In the genomic region with DNA sequence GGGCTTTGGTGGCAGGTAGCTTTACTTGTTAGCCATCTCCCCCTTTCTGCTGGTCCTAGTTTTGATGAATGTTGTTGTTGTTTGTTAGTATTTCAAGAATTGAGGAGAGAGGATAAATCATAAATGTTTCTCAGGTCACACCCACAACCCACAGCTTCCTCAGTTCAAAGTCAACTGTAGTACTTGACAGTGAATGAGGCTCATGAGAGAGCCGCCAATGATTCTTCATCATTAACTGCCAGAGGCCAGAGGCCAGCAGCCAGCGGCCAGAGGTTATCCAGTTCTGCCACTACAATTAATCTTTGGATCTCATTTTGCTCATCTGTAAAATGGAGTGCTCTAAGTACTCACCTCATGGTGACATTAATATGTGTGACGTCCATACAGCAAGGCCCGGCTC, we compare ENCODE assay signal across 23 mouse cellular contexts. TPM values are rescaled to one million over a fixed set of nuclear protein-coding genes. Genes with fewer than 3 reads are reported as not detected.
DNase-seq lines count a peak whose midpoint lies in the region; ATAC-seq and TF ChIP-seq lines count a peak whose summit lies in the region.
"Had no signal": no experiment of that assay in that cellular context is flagged by ENCODE, and none has a peak within 500 bp of the region (broad histone marks: within the 10 kb centered on the region; RNA-seq: fewer than 3 reads in every experiment).

No protein-coding gene starts in this region.

- peak; percentile 24 for DNase-seq in kidney, postnatal 10 days
- no peak for DNase-seq in kidney, adult 11 months
- no peak for DNase-seq in lung, postnatal 0 days (ENCODE audit: low spot score)
- peak; percentile 26 for DNase-seq in induced T-regulatory cell, adult 2 months (ENCODE audit: low read depth)
- DNase-seq in stomach, postnatal 0 days (ENCODE audit: low spot score): peak; percentile 7
- no peak for DNase-seq in left cerebral cortex, adult 9 months (ENCODE audit: low spot score in 2 of 2)
- DNase-seq: adrenal gland, postnatal 14 days; B cell, adult 2 months; cerebellum, adult 2 months; gastrocnemius, postnatal 10 days; layer of hippocampus, postnatal 36 days; lung, postnatal 14 days; midbrain, embryonic 14.5 days; retina, postnatal 1 day; right cerebral cortex, postnatal 25 days; thymus, adult 18-20 months had no signal

- peak overlapping the region; percentile 32; the same call in 1 of the 2 replicates for H3K27ac ChIP-seq in lung, embryonic 16.5 days (ENCODE audit: low read length)
- no peak overlapping the region for H3K27ac ChIP-seq in lung, postnatal 0 days (ENCODE audit: low read length)
- no peak overlapping the region for H3K27ac ChIP-seq in stomach, postnatal 0 days (replicated peaks)
- H3K27ac ChIP-seq: embryonic facial prominence, embryonic 15.5 days; heart, embryonic 10.5 days; hindbrain, embryonic 10.5 days; neural tube, embryonic 12.5 days had no signal

- no peak overlapping the region for H3K4me2 ChIP-seq in lung, embryonic 16.5 days (ENCODE audit: low read depth, low read length)
- no peak overlapping the region for H3K4me2 ChIP-seq in lung, postnatal 0 days (replicated peaks; ENCODE audit: low read depth, low read length)
- H3K4me2 ChIP-seq in stomach, postnatal 0 days (replicated peaks; ENCODE audit: low read depth): no peak overlapping the region
- H3K4me2 ChIP-seq: embryonic facial prominence, embryonic 15.5 days; neural tube, embryonic 12.5 days had no signal

- no peak for TF ChIP-seq EP300 in lung, postnatal 0 days (IDR thresholded peaks at IDR 0.05)
- TF ChIP-seq EP300 in stomach, postnatal 0 days (optimal IDR thresholded peaks at IDR 0.05): no peak

- TF ChIP-seq CTCF in lung, postnatal 0 days (IDR thresholded peaks at IDR 0.05): no peak
- no peak for TF ChIP-seq CTCF in stomach, postnatal 0 days (IDR thresholded peaks at IDR 0.05; ENCODE audit: low read depth)

- H3K4me3 ChIP-seq in lung, embryonic 16.5 days (ENCODE audit: low read length): no peak overlapping the region
- no peak overlapping the region for H3K4me3 ChIP-seq in lung, postnatal 0 days (ENCODE audit: low read depth, low read length)
- H3K4me3 ChIP-seq in stomach, postnatal 0 days (ENCODE audit: low read depth, low read length): no peak overlapping the region
- H3K4me3 ChIP-seq: embryonic facial prominence, embryonic 15.5 days; heart, embryonic 10.5 days; hindbrain, embryonic 10.5 days; neural tube, embryonic 12.5 days had no signal

- peaks cover 31% of the 10 kb centered on the region for H3K4me1 ChIP-seq in lung, embryonic 16.5 days (replicated peaks; ENCODE audit: control insufficient read depth, insufficient read depth, low read length)
- H3K4me1 ChIP-seq in lung, postnatal 0 days (ENCODE audit: insufficient read depth, low read depth, low read length): peaks cover 5% of the 10 kb centered on the region; the same call in 1 of the 2 replicates
- no peaks in the 10 kb centered on the region for H3K4me1 ChIP-seq in stomach, postnatal 0 days (replicated peaks; ENCODE audit: control insufficient read depth, insufficient read depth)

- no peaks in the 10 kb centered on the region for H3K27me3 ChIP-seq in lung, embryonic 16.5 days (ENCODE audit: control insufficient read depth, insufficient read depth, low read depth, low read length)
- H3K27me3 ChIP-seq in lung, postnatal 0 days (replicated peaks; ENCODE audit: insufficient read depth, low read length): no peaks in the 10 kb centered on the region
- no peaks in the 10 kb centered on the region for H3K27me3 ChIP-seq in stomach, postnatal 0 days (ENCODE audit: control insufficient read depth, insufficient read depth, low read length)
- H3K27me3 ChIP-seq: embryonic facial prominence, embryonic 15.5 days; neural tube, embryonic 12.5 days had no signal

- no peak overlapping the region for H3K9ac ChIP-seq in lung, embryonic 16.5 days (ENCODE audit: low read length)
- no peak overlapping the region for H3K9ac ChIP-seq in lung, postnatal 0 days (replicated peaks; ENCODE audit: low read depth)
- no peak overlapping the region for H3K9ac ChIP-seq in stomach, postnatal 0 days (ENCODE audit: low read length)
- H3K9ac ChIP-seq: embryonic facial prominence, embryonic 15.5 days; neural tube, embryonic 12.5 days had no signal

- 57% methylated on average over 4 of the region's 4 CpGs for WGBS in lung, embryonic 16.5 days
- 59% methylated on average over 4 of the region's 4 CpGs for WGBS in lung, postnatal 0 days
- WGBS in stomach, postnatal 0 days: 60% methylated on average over 4 of the region's 4 CpGs

- no peaks in the 10 kb centered on the region for H3K9me3 ChIP-seq in lung, embryonic 16.5 days (ENCODE audit: control insufficient read depth, low read length)
- no peaks in the 10 kb centered on the region for H3K9me3 ChIP-seq in lung, postnatal 0 days (ENCODE audit: low read length)
- H3K9me3 ChIP-seq in stomach, postnatal 0 days (ENCODE audit: control insufficient read depth, low read length): no peaks in the 10 kb centered on the region
- H3K9me3 ChIP-seq: embryonic facial prominence, embryonic 15.5 days; heart, embryonic 10.5 days; hindbrain, embryonic 10.5 days; neural tube, embryonic 12.5 days had no signal

- ATAC-seq in lung, embryonic 16.5 days (ENCODE audit: low read depth): no peak
- no peak for ATAC-seq in lung, postnatal 0 days
- no peak for ATAC-seq in stomach, postnatal 0 days (ENCODE audit: low FRiP score, low TSS enrichment)
- ATAC-seq: forebrain, embryonic 14.5 days; hindbrain, embryonic 16.5 days had no signal

- H3K36me3 ChIP-seq in lung, embryonic 16.5 days (ENCODE audit: control insufficient read depth, insufficient read depth, low read length): 0 out of 2 replicates have a peak, but pooled peaks cover 2% of the 10 kb centered on the region
- no peaks in the 10 kb centered on the region for H3K36me3 ChIP-seq in lung, postnatal 0 days (ENCODE audit: insufficient read depth, low read length)
- H3K36me3 ChIP-seq in stomach, postnatal 0 days (ENCODE audit: control insufficient read depth, insufficient read depth, low read length): no peaks in the 10 kb centered on the region
- H3K36me3 ChIP-seq: embryonic facial prominence, embryonic 15.5 days; heart, embryonic 10.5 days; neural tube, embryonic 12.5 days had no signal

RNA-seq across cellular contexts. Expression of a gene that starts 6.3 kb away (rescaled TPM):
- 28.2 and 29.2 TPM in 2 replicates for polyA plus RNA-seq in lung, embryonic 16.5 days (2015; fragmentation: Nextera tagmentation; extraction: Ambion mirVana)
- polyA plus RNA-seq in lung, postnatal 0 days (2015; fragmentation: Nextera tagmentation; extraction: Ambion mirVana): 14.8 and 18.0 TPM in 2 replicates
- polyA plus RNA-seq in stomach, postnatal 0 days (2015; fragmentation: Nextera tagmentation; extraction: Ambion mirVana): 16.8 and 16.9 TPM in 2 replicates

RNA-seq across cellular contexts. Expression of a gene that starts 6.5 kb away (rescaled TPM):
- 2.0 and 2.1 TPM in 2 replicates for polyA plus RNA-seq in lung, embryonic 16.5 days (2015; fragmentation: Nextera tagmentation; extraction: Ambion mirVana)
- polyA plus RNA-seq in lung, postnatal 0 days (2015; fragmentation: Nextera tagmentation; extraction: Ambion mirVana): 0.68 and 1.6 TPM in 2 replicates
- polyA plus RNA-seq in stomach, postnatal 0 days (2015; fragmentation: Nextera tagmentation; extraction: Ambion mirVana): 0.24 and 0.47 TPM in 2 replicates

Comparison
In these comparisons a context has a peak if more than half of its experiments do, and no peak if none do; other contexts are left out.
1. DNase-seq: peak in kidney, postnatal 10 days (single experiment), induced T-regulatory cell, adult 2 months (single experiment) and stomach, postnatal 0 days (single experiment); none in kidney, adult 11 months (single experiment), lung, postnatal 0 days (single experiment) and left cerebral cortex, adult 9 months (0 of 2).